Mouse (Mus musculus) left cerebral cortex, postnatal 14 days (tissue): ENCODE measurements at regions not wholly inside any gene's neighbourhood (a gene's known extent, or its start where the extent isn't known, plus 50 kb on each side); places are given as distances from the start of the nearest gene placed in this dataset.
A peak's percentile ranks its signal among the peaks of the same experiment; 100 is the strongest.

Experiments used
- DNase-seq, 2 experiments: peaks; one replicate each; pipeline ENCODE4 v3.0.0; 2021 to 2022; ENCODE audit warnings: low spot score in 2 of 2, mixed read lengths in 1 of 2
- intact Hi-C: fragments of 180-260 bp; cut with DNase I; formaldehyde crosslinking; loops from one replicate; pipeline ENCODE4 v1.15.1; 2025

- DNase-seq: no peak
- intact Hi-C loops: no loop called here
These were observed 458.7 kb upstream of the Cdh11 start for GRCm38 (mm10) chr8:103244169-103244568.

GRCm38 (mm10) chr8:103244658-103245057 is 459.2 kb upstream of the Cdh11 start:
- no peak for DNase-seq
- intact Hi-C loops: no loop called here

- DNase-seq: no peak
- intact Hi-C loops: no loop called here
These were observed 460.4 kb upstream of the Cdh11 start for GRCm38 (mm10) chr8:103245864-103246263.

- intact Hi-C loops: no loop called here
- no peak for DNase-seq
These were observed 475.8 kb upstream of the Cdh11 start for GRCm38 (mm10) chr8:103261236-103261635.

DNA sequence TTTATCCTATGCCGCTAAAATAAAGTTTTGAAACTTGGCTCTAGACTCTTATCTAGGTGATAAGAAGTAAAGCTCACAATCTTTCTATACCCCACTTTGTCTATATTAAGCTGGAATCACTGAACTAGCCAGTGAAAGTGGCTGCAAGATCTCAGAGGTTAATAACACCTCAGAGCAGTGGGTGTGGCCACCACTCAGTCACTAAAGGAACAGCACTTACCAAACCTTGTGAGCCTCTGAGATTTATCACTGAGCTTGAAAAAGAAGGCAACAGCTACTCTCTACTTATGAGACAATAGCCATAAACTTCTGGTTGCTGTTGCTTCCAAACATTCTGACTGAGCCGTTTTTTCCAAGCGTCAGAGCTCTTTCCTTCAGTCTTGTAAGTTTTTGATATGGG is 484.6 kb upstream of the Cdh11 start:
- intact Hi-C loops: no loop called here

DNA sequence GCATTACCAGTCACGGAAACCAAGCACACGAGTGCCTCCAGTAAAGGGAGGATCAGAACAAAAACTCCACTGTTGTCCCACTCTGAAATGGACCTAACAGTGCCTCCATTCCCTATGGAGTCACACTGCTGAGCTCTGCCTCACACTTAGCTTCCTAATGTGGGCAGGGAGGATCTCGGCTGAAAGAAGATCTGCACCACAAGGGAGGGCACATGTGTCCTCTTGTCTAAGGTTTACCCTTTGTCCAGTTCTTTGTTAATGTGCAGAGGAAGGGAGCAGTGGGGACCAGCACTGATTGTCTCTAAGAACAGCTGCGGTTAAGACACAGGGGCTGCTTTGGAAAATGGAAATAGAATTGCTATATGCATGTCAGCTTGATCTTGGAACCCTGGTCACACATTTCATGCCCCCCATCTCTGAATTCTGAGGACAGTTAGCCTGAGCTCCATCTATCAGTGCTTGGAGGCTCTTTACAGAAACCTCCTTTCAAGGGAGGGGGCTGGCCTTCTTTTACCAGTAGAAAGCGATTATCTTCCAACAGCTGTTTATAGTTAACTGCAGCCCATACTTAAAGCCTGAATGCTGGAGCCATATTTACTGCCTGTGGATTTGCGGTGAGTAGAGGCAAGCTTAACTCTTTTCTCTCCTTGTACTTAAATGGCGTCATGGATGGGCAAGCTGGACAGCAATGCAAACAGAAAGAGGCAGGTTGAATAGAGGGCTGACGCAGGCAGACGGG is 485.5 kb upstream of the Cdh11 start:
- no peak for DNase-seq
- intact Hi-C loops: no loop called here

More for the DNA sequence above, 484.6 kb upstream of the Cdh11 start:
- no peak for DNase-seq

GRCm38 (mm10) chr8:103272305-103273079 is 487.1 kb upstream of the Cdh11 start:
- intact Hi-C loops: no loop called here
- DNase-seq: peak; percentile 6 to 22

DNA sequence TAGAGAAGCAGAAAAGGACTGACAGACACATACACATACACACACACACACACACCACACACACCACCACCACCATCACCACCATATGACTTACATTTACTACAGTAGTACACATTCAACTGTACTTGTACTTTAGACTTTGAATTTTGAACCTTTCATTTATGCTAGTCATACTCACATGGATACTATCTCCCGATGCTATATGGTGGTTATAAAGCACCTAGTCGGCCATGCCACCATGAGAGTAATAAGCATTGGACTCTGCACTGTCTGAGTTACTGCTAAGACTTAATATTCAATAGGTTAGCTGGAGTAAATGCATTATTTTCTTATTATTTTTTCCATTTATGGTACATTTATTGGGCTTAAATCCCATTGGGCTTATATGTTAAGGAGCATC is 488.0 kb upstream of the Cdh11 start:
- no peak for DNase-seq
- intact Hi-C loops: no loop called here

GRCm38 (mm10) chr8:103281801-103282200 is 496.4 kb upstream of the Cdh11 start:
- intact Hi-C loops: no loop called here
- DNase-seq: no peak

DNA sequence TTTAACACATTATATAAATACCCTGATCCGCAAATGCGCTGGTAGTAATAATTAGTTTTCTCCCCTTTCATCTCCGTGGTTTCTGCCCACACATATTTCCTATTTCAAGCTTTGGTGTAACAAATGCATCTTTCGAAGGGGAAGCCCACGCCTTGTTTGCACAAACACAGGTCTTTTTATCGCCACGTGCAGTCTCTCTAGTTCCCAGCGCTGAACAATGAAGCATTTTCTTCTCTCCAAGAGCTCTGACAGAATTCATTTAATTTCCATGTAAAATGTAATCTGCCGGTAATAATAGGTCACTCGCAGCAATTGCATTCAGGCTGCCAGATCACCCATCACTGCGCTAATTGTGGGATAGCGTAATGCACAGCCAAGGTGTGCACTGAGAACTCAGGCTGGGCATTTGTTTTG is 503.1 kb upstream of the Cdh11 start:
- intact Hi-C loops: no loop called here

DNA sequence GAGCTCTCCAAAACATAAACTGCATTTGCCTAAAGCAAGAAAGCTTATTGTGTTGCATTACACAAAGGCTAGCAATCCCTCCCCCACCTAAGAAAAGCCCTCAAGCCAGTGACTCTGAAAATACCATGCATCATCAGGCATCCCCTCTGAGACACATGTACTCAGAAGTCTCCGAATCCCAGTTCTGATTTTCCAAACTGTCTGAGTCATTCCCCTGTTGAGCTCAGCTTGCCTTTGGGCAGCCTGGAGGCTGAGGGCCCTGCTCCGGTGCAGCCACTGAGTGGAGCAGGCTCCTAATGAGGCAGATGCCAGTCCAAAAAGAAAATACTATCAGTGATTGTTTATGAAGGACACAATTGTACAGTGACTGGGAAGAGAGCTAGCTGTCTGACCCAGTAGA is 507.5 kb upstream of the Cdh11 start:
- intact Hi-C loops: no loop called here
- no peak for DNase-seq

More for the DNA sequence above, 503.1 kb upstream of the Cdh11 start:
- DNase-seq: peak; percentile 3 to 28

GRCm38 (mm10) chr8:103306476-103307183 is 521.2 kb upstream of the Cdh11 start:
- DNase-seq: no peak
- intact Hi-C loops: no loop called here

- no peak for DNase-seq
- intact Hi-C loops: no loop called here
These were observed 528.1 kb upstream of the Cdh11 start for GRCm38 (mm10) chr8:103313576-103313975.

DNA sequence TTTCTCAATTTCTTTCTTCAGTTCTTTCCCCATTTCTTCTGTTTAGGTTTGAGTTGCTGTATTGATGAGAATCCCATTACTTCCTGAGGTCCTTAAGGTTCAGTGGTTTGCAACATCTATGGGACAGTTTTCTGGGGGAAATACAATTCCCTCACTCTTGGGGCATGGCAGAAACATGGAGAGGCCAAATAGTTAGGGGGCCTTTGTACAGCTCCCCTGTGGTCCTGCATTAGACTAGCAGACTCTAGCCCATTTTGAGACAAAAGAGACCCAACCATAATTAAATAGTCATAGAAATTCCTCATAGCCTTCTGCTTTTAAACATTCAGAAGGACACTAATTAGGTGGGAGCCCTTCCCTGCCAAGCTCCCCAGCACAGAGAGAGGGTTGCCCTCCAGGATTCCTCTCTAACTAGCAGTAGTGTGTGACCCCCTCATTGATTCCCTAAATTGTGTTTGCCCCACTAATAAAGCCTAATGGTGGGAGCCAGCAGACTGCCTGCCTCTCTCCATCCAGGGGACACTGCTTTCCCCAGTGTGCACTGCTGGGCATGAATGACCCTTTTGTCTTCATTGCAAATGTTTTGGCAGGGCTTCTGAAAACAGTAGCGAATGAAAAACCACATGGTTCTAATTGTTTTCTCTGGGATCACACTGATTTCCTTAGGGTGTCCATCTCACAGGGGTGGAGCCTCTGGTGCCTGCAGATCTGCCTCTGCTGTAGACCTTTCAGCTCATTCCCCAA is 529.0 kb upstream of the Cdh11 start:
- intact Hi-C loops: no loop called here
- peak in 1 of 2 experiments; percentile 7 for DNase-seq

GRCm38 (mm10) chr8:103315742-103316141 is 530.3 kb upstream of the Cdh11 start:
- no peak for DNase-seq
- intact Hi-C loops: no loop called here

- intact Hi-C loops: no loop called here
- DNase-seq: no peak
These were observed 531.2 kb upstream of the Cdh11 start for GRCm38 (mm10) chr8:103316691-103317091.

DNA sequence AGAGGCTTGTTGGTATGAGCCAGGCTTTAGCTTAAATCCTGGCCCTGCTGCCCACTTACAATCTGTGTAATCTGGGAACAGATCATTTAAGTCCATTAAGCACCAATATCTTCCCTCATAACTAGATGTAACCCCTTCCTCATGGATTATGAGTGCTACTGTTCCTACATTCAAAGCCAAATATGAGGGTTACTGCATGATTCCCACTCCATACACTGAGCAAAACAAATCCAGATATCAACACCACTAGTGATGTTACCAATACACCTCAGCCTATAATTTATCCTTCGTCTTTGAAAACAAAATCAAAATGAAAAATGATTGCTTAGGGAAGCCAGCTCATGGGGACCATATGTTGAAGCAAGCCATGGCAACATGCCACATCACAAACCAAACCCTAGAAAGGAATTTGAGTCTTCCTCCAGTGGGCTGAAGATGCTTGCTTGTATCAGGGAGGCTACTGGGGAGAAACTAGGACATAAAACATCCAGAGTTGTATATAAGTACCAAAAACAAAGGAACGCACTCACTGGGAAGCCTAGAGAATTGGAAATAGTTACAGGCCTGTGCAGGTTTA is 531.8 kb upstream of the Cdh11 start:
- no peak for DNase-seq
- intact Hi-C loops: no loop called here

- no peak for DNase-seq
- intact Hi-C loops: loop anchor here (10.0 kb wide), 1 partner anchor 539 kb away; the partner anchor contains the start of gene Cdh11
These were observed 538.7 kb upstream of the Cdh11 start for GRCm38 (mm10) chr8:103324016-103324665.

DNA sequence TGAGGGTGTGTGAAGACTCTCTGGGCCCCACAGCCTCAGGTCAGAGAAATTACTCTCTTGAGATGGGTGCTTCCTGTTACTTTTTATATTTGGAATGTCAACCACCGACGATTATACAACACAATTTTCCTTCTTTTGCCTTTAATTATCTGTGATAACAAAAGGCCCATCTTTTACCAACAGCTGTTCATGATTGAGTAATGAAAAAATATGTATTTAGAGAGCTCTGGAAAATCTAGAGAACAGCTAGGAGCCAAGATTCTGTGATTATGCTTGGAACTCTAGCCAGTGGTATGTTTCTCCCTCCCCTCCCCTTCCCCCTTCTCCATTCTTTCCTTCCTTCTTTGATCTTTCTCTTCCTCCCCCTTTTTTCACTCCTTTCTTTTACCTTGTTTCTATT is 546.0 kb upstream of the Cdh11 start:
- DNase-seq: no peak
- intact Hi-C loops: loop anchor here (10.0 kb wide), 1 partner anchor 693 kb away; no protein-coding TSS in a partner anchor
